Mouse (Mus musculus) forebrain, embryonic 16.5 days (tissue): Measurements from ENCODE around the gene Atp13a5. TPM values are rescaled to one million over a fixed set of nuclear protein-coding genes. Genes with fewer than 3 reads are reported as not detected.
A peak's percentile ranks its signal among the peaks of the same experiment; 100 is the strongest.

Source experiments
- ATAC-seq: fragments of 200-750 bp; cut with Nextera tagmentation; 2 replicates; pipeline ENCODE4 v1.8.0; 2017; ENCODE audit warnings: mild to moderate bottlenecking, moderate library complexity
- H3K27ac ChIP-seq: fragments of 300-500 bp; sonication (generic); 2 replicates; pipeline ENCODE4 v1.5.1; 2014; ENCODE audit warnings: low read length, control low read depth
- H3K27me3 ChIP-seq: fragments of 300-500 bp; sonication (generic); replicated peaks from 2 replicates; pipeline ENCODE4 v1.6.1; 2014; ENCODE audit warnings: low read length; ENCODE audit not compliant: control insufficient read depth, insufficient read depth
- H3K36me3 ChIP-seq: fragments of 300-500 bp; sonication (generic); 2 replicates; pipeline ENCODE4 v1.6.1; 2014; ENCODE audit not compliant: control insufficient read depth, insufficient read depth
- H3K4me1 ChIP-seq: fragments of 300-500 bp; sonication (generic); replicated peaks from 2 replicates; pipeline ENCODE4 v1.6.1; 2014; ENCODE audit warnings: low read length; ENCODE audit not compliant: control insufficient read depth, insufficient read depth
- H3K4me2 ChIP-seq: fragments of 300-500 bp; sonication (generic); 2 replicates; pipeline ENCODE4 v1.6.1; 2014; ENCODE audit warnings: mild to moderate bottlenecking, low read length, control low read depth
- H3K4me3 ChIP-seq: fragments of 300-500 bp; sonication (generic); replicated peaks from 2 replicates; pipeline ENCODE4 v1.5.1; 2014; ENCODE audit warnings: mild to moderate bottlenecking, low read length, control low read depth
- H3K9ac ChIP-seq: fragments of 300-500 bp; sonication (generic); replicated peaks from 2 replicates; pipeline ENCODE4 v1.6.1; 2014; ENCODE audit warnings: low read depth, low read length, control low read depth
- H3K9me3 ChIP-seq: fragments of 300-500 bp; sonication (generic); 2 replicates; pipeline ENCODE4 v1.6.1; 2016; ENCODE audit warnings: low read length; ENCODE audit not compliant: control insufficient read depth
- WGBS: fragments of 180-500 bp; shearing (Covaris S2); extraction: QIAGEN DNeasy Blood & Tissue Kit; methylation state at CpG from one replicate; pipeline ENCODE4 v1.1.7; 2014; 5-methylcytosine and 5-hydroxymethylcytosine counted together
- polyA plus RNA-seq: library from polyadenylated mRNA; unstranded; fragments of >200 nt; fragmentation: Nextera tagmentation; extraction: Ambion mirVana; gene quantifications from 2 replicates; pipeline ENCODE4 v1.2.1, GENCODE M21; 2015

Atp13a5 gene
- polyA plus RNA-seq, 1 experiment from 2014 or later = 2.6 TPM

GRCm38 (mm10) chr16:29209605-29210411 lies 168.7 kb downstream of the Atp13a5 start, which contains the start of gene Hrasls:
TSS of gene Hrasls (plus strand) at chr16:29209695.
- peak; percentile 75 for ATAC-seq

GRCm38 (mm10) chr16:29208841-29209240 lies 169.7 kb downstream of the Atp13a5 start:
- H3K4me3 ChIP-seq = no peak overlapping the region
- no peak overlapping the region for H3K4me2 ChIP-seq
- peaks cover 12% of the 10 kb centered on the region for H3K4me1 ChIP-seq
- H3K9me3 ChIP-seq = no peaks in the 10 kb centered on the region
- no peak for ATAC-seq
- no peak overlapping the region for H3K27ac ChIP-seq
- no peaks in the 10 kb centered on the region for H3K36me3 ChIP-seq
- H3K27me3 ChIP-seq = no peaks in the 10 kb centered on the region
- H3K9ac ChIP-seq = no peak overlapping the region
- 72% methylated on average over 7 of the region's 7 CpGs for WGBS

More at GRCm38 (mm10) chr16:29209605-29210411, 168.7 kb downstream of the Atp13a5 start, which contains the start of gene Hrasls:
- no peaks in the 10 kb centered on the region for H3K9me3 ChIP-seq
- 3% methylated on average over 39 of the region's 39 CpGs for WGBS
- H3K4me2 ChIP-seq = peak within 1 kb of the TSS; percentile 89
- H3K27me3 ChIP-seq = no peaks in the 10 kb centered on the region
- H3K4me3 ChIP-seq = peak within 1 kb of the TSS; percentile 54
- H3K4me1 ChIP-seq = peaks cover 12% of the 10 kb centered on the region
- no peak within 1 kb of the TSS for H3K27ac ChIP-seq
- H3K9ac ChIP-seq = peak within 1 kb of the TSS; percentile 75
- H3K36me3 ChIP-seq = no peaks in the 10 kb centered on the region

- no peaks in the 10 kb centered on the region for H3K9me3 ChIP-seq
- no peak overlapping the region for H3K4me3 ChIP-seq
- H3K4me2 ChIP-seq = no peak overlapping the region
- H3K36me3 ChIP-seq = no peaks in the 10 kb centered on the region
- no peak overlapping the region for H3K9ac ChIP-seq
- peaks cover 12% of the 10 kb centered on the region for H3K4me1 ChIP-seq
- peak overlapping the region; percentile 72 for H3K27ac ChIP-seq
- 22% methylated on average over 2 of the region's 2 CpGs for WGBS
- ATAC-seq = no peak
- no peaks in the 10 kb centered on the region for H3K27me3 ChIP-seq
Observed at GRCm38 (mm10) chr16:29205581-29205980, 173.0 kb downstream of the Atp13a5 start.

- Histone ChIP-seq H3K27ac (peak overlapping the region; percentile 52), H3K4me3 (no peak overlapping the region), H3K27me3 (no peaks in the 10 kb centered on the region), H3K4me2 (no peak overlapping the region), H3K36me3 (no peaks in the 10 kb centered on the region), H3K9ac (no peak overlapping the region), H3K9me3 (no peaks in the 10 kb centered on the region), H3K4me1 (peaks cover 8% of the 10 kb centered on the region)
- 49% methylated on average over 7 of the region's 7 CpGs for WGBS
- peak; percentile 86 for ATAC-seq
Observed at GRCm38 (mm10) chr16:29204875-29205274, 173.7 kb downstream of the Atp13a5 start.

- H3K9ac ChIP-seq = no peak overlapping the region
- H3K4me1 ChIP-seq = peaks cover 3% of the 10 kb centered on the region
- no peak for ATAC-seq
- no peaks in the 10 kb centered on the region for H3K27me3 ChIP-seq
- H3K4me3 ChIP-seq = no peak overlapping the region
- H3K27ac ChIP-seq = no peak overlapping the region
- no peaks in the 10 kb centered on the region for H3K36me3 ChIP-seq
- WGBS = 87% methylated on average over 2 of the region's 2 CpGs
- no peak overlapping the region for H3K4me2 ChIP-seq
- no peaks in the 10 kb centered on the region for H3K9me3 ChIP-seq
Observed at GRCm38 (mm10) chr16:29201146-29201545, 177.4 kb downstream of the Atp13a5 start.

GRCm38 (mm10) chr16:29198461-29198860 lies 180.1 kb downstream of the Atp13a5 start:
- 12% methylated on average over 5 of the region's 5 CpGs for WGBS
- Histone ChIP-seq H3K4me3 (no peak overlapping the region), H3K4me2 (no peak overlapping the region), H3K4me1 (peaks cover 4% of the 10 kb centered on the region; the same call in 1 of the 2 replicates), H3K9me3 (no peaks in the 10 kb centered on the region), H3K27me3 (no peaks in the 10 kb centered on the region), H3K9ac (no peak overlapping the region), H3K36me3 (no peaks in the 10 kb centered on the region), H3K27ac (peak overlapping the region; percentile 56)
- peak; percentile 78 for ATAC-seq

- no peaks in the 10 kb centered on the region for H3K9me3 ChIP-seq
- H3K27ac ChIP-seq = no peak overlapping the region
- no peak overlapping the region for H3K4me3 ChIP-seq
- 61% methylated on average over 1 of the region's 1 CpGs for WGBS
- H3K9ac ChIP-seq = no peak overlapping the region
- no peaks in the 10 kb centered on the region for H3K27me3 ChIP-seq
- no peak overlapping the region for H3K4me2 ChIP-seq
- 0 out of 2 replicates have a peak, but pooled peaks have one; percentile 24 for ATAC-seq
- H3K36me3 ChIP-seq = no peaks in the 10 kb centered on the region
- peaks cover 4% of the 10 kb centered on the region; the same call in 1 of the 2 replicates for H3K4me1 ChIP-seq
Observed at GRCm38 (mm10) chr16:29195156-29195555, 183.4 kb downstream of the Atp13a5 start.

- WGBS = 68% methylated on average over 4 of the region's 4 CpGs
- Histone ChIP-seq H3K27me3 (no peaks in the 10 kb centered on the region), H3K9me3 (no peaks in the 10 kb centered on the region), H3K27ac (no peak overlapping the region), H3K9ac (no peak overlapping the region), H3K4me3 (no peak overlapping the region), H3K4me1 (peaks cover 4% of the 10 kb centered on the region; the same call in 1 of the 2 replicates), H3K4me2 (no peak overlapping the region), H3K36me3 (no peaks in the 10 kb centered on the region)
- ATAC-seq = no peak
Observed at GRCm38 (mm10) chr16:29193981-29194380, 184.6 kb downstream of the Atp13a5 start.

- no peaks in the 10 kb centered on the region for H3K9me3 ChIP-seq
- WGBS = 39% methylated on average over 5 of the region's 5 CpGs
- no peak for ATAC-seq
- no peak overlapping the region for H3K4me3 ChIP-seq
- no peaks in the 10 kb centered on the region for H3K36me3 ChIP-seq
- peaks cover 4% of the 10 kb centered on the region; the same call in 1 of the 2 replicates for H3K4me1 ChIP-seq
- H3K9ac ChIP-seq = no peak overlapping the region
- H3K27ac ChIP-seq = no peak overlapping the region
- H3K27me3 ChIP-seq = no peaks in the 10 kb centered on the region
- H3K4me2 ChIP-seq = no peak overlapping the region
Observed at GRCm38 (mm10) chr16:29192911-29193310, 185.6 kb downstream of the Atp13a5 start.
